Mouse (Mus musculus) CD8-positive naive resting alpha-beta T cell, adult 57 days (primary cell): ENCODE data around the gene Vpreb3. TPM values are rescaled to one million over a fixed set of nuclear protein-coding genes. Genes with fewer than 3 reads are reported as not detected.

Experiments
- total RNA-seq: library from RNA; stranded (reverse); gene quantifications from one replicate; pipeline ENCODE4 v1.2.4, GENCODE M21; 2023

Vpreb3 gene
- total RNA-seq: 11.1 TPM

DNA sequence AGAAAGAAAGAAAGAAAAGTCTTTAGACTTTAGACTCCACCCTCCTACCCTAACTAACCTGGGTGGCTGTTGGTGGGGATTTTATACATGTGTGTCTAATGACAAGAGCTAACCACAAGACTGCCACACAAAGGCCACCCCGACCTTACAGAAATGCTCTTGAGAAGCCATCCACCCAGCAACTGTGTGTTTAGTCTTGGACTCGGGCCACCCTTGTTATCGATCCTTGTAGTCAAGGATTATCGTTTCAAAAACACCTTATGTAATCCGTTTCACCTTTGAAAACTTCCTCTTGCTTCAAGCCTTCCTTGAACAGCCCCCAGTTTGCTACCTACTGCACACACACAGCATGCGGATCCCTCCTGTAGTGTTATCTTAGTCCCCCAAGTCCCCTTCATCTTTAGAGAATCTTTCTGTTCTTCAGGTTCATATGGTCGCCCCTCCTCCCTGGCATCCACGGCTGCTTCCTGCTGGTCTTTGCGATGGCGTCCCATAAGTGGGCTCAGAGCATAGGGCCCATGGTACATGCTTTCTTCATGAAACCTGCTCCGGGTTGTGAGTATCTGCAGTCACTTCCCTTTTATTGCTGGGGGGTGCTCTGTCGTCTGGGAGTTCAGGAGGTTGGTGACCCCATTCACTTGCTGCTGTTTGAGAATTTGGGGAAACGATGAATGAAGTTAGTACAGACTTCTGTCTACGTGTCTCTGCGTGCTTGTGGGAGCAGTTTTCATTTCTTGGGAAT is at the start of gene Vpreb3:
Gene Vpreb3 (plus strand): TSS at position 322 of the 742 bp plus-strand sequence.

DNA sequence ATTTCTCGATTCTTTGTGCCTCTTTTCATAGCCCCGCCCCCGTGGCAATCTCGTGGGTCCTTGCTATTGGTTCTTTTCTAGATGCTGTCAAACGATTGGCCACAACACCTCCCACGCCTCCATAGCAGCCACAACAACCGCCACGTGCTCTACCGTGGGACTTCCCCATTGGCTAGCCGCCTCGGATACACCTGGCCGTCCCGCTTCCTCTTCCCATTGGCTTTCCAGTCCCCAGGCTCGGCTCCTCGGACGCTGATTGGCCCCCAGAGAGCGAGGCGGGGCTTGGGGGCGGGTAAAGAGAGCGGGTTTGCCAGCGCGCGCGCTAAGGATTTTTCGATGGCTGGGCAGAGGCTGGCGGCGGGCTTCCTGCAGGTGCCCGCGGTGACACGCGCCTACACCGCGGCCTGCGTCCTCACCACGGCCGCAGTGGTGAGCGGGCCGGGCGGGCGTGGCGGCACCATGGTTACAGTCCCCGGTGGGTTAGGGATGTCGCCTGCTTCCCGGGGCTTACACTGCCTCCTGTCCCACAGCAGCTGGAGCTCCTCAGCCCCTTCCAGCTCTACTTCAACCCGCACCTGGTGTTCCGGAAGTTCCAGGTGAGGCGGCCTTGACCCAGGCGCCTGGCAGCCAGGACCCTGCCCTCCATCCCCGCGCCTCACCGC is 49.6 kb upstream of the Vpreb3 start, which contains the start of gene Derl3:
Gene Derl3 (plus strand): TSS at position 325 of the 662 bp plus-strand sequence.

DNA sequence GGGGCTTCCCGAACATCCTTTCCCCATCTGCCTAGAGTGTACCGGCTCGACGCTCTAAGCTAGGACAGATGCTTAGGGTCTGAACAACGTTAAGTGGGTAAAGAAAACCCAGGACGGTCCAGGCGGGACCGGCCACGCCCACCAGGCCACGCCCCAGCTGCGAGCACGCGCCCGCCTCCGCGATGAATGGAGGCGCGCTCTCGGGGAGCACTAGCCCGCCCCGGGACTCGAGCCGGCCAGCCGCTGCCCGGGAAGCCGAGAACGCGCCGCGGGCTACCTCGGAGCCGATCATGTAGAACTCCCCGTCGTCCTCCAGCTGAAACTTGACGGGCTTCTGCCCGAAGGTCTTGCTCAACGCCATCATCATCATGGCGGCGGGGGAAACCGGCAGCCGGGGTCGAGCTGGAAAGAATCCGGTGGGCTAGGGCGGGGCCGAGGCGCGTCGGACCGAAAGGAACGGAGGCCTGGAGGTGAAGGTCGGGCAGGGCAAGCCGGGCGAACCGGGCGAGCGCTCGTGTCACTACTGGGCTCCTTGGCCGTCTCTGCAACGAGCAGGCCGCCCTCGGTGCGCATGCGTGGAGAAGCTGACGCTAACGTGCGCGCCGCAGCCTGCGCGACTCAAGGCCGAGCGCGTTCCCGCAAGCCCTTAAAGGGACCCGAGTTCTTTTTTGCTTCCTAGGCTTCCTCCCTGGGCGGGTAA is 21.7 kb upstream of the Vpreb3 start, which contains the start of gene Smarcb1:
Gene Smarcb1 (minus strand): TSS at position 592 of the 700 bp plus-strand sequence.

DNA sequence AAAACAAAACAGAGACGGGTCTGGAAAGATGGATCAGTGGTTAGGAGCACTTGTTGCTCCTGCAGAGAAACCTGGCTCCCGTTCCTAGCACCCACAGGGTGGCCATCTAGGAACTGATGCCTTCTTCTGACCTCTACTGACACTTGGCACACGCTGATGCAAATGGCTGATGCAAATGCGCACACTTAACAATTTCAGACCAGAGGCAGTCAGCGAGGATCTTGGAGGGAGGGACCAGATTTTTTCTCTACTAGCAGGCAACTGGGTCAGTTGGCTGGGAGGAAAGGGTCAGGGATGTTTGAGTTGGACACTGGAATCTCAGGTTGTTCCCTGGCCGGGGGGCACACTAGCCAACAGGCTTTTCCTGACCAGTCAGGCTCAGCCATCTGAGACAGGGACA is 10.0 kb upstream of the Vpreb3 start, which contains the start of gene Chchd10:
Gene Chchd10 (plus strand): TSS at position 240 of the 400 bp plus-strand sequence.

DNA sequence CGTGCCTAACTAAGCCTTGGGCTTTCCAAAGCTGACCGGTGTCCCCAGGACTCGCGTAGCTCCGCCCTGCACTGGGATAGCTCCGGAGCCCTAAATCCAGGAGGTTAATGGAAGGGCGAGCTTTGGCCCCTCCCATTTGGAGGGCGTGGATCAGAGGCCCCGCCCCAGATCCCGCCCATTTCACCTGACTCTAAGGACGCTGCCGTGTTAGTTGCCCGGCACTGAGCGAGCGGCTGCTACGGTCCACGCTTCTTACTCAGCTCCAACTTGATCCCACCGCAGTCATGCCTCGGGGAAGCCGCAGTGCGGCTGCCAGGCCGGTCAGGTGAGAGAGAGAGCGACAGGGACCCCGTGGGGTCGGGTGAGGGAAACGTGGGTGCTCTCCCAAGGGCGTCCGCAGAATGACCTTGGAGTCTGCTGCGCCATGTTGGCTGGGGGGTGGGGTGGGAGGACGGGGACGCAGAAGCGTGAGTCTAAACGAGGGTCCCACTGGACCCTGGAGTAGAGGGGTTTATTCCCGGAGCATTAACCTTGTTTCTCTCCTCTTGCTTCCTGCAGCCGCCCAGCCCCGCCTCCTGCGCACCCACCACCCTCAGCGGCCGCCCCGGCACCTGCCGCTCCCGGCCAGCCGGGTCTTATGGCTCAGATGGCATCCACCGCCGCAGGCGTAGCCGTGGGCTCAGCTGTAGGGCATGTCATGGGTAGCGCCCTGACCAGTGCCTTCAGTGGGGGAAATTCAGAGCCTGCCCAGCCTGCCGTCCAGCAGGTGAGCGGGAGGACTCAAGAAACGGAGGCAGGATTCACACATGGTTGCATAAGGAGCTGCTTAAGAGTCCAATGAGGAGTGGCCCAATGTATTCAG is 6.9 kb upstream of the Vpreb3 start, which contains the start of gene Mmp11:
Gene Mmp11 (minus strand): TSS at position 817 of the 862 bp plus-strand sequence.

DNA sequence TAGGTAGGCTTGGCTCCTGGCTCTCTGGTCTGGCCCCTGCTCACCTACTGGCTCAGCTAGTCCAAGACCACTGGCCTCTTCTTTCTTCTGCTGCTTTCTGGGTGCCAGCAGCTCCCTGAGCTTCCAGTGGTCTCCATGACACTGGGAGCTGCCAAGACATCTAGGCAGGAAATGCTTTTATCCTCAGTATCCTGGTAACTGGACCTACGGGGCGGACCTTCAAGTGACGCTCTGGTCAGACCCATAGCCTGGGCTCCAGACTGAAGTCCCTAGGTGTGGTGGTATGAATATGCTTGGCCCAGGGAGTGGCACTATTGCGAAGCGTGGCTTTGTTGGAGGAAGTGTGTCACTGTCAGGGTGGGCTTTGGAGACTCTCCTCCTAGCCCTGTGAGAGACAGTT is 2.3 kb upstream of the Vpreb3 start, which contains the start of gene Gm867:
Gene Gm867 (minus strand): TSS at position 153 of the 400 bp plus-strand sequence.

DNA sequence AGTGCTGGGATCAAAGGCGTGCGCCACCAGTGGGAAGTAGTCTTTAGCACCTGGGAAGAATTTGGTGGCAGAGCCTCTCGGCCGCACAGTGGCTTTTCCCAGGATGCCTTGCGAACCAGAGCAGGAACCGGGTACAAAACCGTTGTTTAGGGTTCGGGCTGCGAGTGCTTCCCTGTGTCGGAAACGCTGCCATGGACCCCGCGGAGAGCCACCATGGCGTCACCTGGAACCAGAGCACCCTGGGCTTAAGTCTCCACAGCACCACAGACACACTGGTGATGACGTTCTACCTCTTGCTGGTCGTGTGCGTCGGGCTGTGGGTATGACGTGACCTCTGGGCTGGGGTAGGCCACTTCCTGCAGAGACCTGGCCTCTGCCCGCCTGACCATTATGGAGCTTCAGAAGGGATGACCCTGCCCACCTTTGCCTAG is 11.5 kb downstream of the Vpreb3 start, which contains the start of gene Gm5134:
Gene Gm5134 (plus strand): TSS at position 134 of the 431 bp plus-strand sequence.

Other genes with a start within 250 kb of the Vpreb3 start
- gene Cabin1, start 178.7 kb upstream of the Vpreb3 start, total RNA-seq: 129 TPM
- gene Ddt, start 169.6 kb upstream of the Vpreb3 start, total RNA-seq: 28.8 TPM
- gene Gm20441, start 162.1 kb upstream of the Vpreb3 start, total RNA-seq: not detected
- gene Gstt3, start 161.6 kb upstream of the Vpreb3 start, total RNA-seq: 4.0 TPM
- not detected for gene Gstt1, start 144.5 kb upstream of the Vpreb3 start, total RNA-seq
- gene Gstt4, start 120.5 kb upstream of the Vpreb3 start, total RNA-seq: not detected
- 41.2 TPM for gene Gstt2, start 105.6 kb upstream of the Vpreb3 start, total RNA-seq
- 289 TPM for gene Mif, start 82.8 kb upstream of the Vpreb3 start, total RNA-seq
- gene Derl3, start 49.6 kb upstream of the Vpreb3 start, total RNA-seq: 3.4 TPM
- 54.4 TPM for gene Smarcb1, start 21.4 kb upstream of the Vpreb3 start, total RNA-seq
- 22.5 TPM for gene Chchd10, start 9.9 kb upstream of the Vpreb3 start, total RNA-seq
- 2.2 TPM for gene Mmp11, start 6.6 kb upstream of the Vpreb3 start, total RNA-seq
- gene Gm867, start 2.4 kb upstream of the Vpreb3 start, total RNA-seq: not detected
- gene Gm5134, start 11.5 kb downstream of the Vpreb3 start, total RNA-seq: 0.95 TPM
- gene Zfp280b, start 89.6 kb downstream of the Vpreb3 start, total RNA-seq: 18.5 TPM
- not detected for gene Slc5a4b, start 167.9 kb downstream of the Vpreb3 start, total RNA-seq
- gene Slc5a4a, start 204.4 kb downstream of the Vpreb3 start, total RNA-seq: not detected